Mouse (Mus musculus): ENCODE results near the gene Kars.

DNA sequence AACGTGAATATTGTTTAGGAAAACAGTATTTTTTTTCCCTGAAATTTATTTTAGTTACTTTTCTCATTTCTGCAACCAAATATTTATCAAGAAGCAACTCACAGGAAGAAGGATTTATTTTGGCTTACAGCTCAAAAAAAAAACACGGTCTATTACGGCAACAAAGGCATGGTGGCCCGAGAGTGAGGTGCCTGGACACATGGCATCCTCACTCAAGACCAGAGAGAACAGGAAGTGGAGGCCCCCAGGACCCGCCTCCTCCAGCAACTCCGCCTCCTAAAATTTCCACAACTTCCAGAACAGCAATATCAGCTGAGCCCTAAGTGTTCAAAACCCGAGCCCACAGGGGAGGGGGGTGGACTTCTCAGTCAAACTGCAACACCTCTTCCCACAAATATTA is 18.3 kb upstream of the Kars start:
- no peak for TF ChIP-seq POLR2A (IDR thresholded peaks at IDR 0.05; ENCODE audit: control insufficient read depth in 1 of 2, insufficient read depth in 1 of 2, low read depth in 1 of 2, low read length in 2 of 2, poor library complexity in 1 of 2)
- TF ChIP-seq SIN3A (IDR thresholded peaks at IDR 0.05; ENCODE audit: low read length), result no peak
- no peak for TF ChIP-seq CTCF (IDR thresholded peaks at IDR 0.05 in 2 of 3, conservative IDR thresholded peaks at IDR 0.05 in 1 of 3; ENCODE audit: control insufficient read depth in 1 of 3, insufficient read depth in 1 of 3, low read depth in 2 of 3, low read length in 3 of 3, poor library complexity in 1 of 3, severe bottlenecking in 1 of 3)
- TF ChIP-seq SMC3 (IDR thresholded peaks at IDR 0.05; ENCODE audit: low read depth, low read length), result no peak
- TF ChIP-seq MAX (IDR thresholded peaks at IDR 0.05; ENCODE audit: low read length), result no peak
- TF ChIP-seq GABPA (IDR thresholded peaks at IDR 0.05; ENCODE audit: low read depth, low read length), result no peak
- TF ChIP-seq JUND (IDR thresholded peaks at IDR 0.05; ENCODE audit: low read depth, low read length), result no peak
- no peak for TF ChIP-seq UBTF (IDR thresholded peaks at IDR 0.05; ENCODE audit: borderline replicate concordance, insufficient read depth, low read depth, low read length)
- no peak for TF ChIP-seq TCF12 (IDR thresholded peaks at IDR 0.05; ENCODE audit: low read depth, low read length)
